Mouse (Mus musculus): ENCODE data around the gene Adar.
A peak's percentile ranks its signal among the peaks of the same experiment; 100 is the strongest.

The Adar gene

DNA sequence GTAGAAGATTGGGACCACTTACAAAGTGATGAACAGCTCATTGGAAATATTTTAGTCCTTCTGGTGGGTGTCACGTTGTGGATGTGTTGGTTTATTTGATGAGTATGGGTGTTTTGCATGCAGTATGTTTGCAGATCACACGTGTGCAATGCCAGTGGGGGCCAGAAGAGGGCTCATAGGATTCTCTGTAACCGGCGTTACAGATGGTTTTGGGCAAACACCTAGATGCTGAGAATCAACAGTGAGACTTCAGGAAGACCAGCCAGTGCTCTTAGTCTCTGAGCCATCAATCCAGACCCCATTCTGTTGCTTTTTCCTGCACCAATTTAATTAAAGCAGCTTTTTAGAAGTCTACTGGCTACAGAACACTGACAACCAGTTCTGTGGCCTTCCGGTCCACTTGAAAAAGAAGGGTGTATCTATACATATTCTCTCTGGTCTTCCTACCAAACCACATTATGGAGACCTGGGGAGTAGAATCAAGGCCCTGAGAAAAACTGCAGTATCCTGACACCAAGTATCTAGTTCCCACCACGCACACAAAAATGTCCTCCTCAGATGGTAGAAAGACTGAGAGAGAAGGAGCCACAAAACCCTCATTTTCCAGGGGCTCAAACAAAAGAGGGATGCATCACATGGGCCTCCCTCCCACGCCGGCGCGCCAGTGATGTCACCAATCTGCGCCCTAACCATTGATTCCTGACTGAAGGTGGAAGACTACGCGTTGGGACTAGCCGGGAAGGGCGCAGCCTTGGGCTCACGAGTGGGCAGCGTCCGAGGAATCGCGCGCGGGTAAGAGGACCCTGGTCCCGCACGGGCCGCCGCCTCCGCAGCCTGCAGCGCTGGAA lies at the start of gene Adar:
Gene Adar, plus strand, starts transcription at position 664 of the 848 bp plus-strand sequence.
- DNase-seq (ENCODE audit: low read depth, low spot score), result peak; percentile 77

DNA sequence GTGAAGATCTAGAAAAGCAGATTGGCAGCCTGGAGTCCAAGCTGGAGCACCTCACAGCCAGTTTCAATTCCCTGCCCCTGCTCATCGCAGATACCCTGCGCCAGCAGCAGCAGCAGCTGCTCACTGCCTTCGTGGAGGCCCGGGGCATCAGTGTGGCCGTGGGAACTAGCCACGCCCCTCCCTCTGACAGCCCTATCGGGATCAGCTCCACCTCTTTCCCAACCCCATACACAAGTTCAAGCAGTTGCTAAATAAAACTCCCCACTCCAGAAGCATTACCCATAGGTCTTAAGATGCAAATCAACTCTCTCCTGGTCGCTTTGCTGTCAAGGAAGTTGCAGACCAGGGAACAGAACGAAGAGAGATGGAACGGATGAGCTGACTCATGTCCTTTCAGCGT lies 47.7 kb upstream of the Adar start:
- no peak for DNase-seq (ENCODE audit: low read depth, low spot score)

DNA sequence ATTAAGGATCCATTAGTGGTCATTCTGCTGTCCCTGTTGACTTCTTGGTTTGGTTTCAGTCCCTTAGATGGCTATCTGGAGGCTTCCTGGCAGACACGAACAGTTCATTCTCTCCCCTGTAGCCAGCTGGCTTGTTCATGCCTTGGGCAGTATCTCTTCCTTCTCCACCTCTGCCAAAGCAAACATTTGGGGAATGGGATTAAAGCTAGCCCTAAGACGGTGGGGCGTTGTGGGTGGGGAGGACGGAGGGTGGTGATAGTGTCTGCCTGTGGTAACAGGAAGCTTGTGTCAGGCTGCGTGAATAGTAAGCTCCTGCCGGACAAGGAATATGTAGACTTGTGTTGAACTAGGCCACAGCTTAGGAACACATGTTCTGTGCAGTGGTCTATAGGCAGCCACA lies 43.5 kb upstream of the Adar start:
- DNase-seq (ENCODE audit: low read depth, low spot score), result no peak

DNA sequence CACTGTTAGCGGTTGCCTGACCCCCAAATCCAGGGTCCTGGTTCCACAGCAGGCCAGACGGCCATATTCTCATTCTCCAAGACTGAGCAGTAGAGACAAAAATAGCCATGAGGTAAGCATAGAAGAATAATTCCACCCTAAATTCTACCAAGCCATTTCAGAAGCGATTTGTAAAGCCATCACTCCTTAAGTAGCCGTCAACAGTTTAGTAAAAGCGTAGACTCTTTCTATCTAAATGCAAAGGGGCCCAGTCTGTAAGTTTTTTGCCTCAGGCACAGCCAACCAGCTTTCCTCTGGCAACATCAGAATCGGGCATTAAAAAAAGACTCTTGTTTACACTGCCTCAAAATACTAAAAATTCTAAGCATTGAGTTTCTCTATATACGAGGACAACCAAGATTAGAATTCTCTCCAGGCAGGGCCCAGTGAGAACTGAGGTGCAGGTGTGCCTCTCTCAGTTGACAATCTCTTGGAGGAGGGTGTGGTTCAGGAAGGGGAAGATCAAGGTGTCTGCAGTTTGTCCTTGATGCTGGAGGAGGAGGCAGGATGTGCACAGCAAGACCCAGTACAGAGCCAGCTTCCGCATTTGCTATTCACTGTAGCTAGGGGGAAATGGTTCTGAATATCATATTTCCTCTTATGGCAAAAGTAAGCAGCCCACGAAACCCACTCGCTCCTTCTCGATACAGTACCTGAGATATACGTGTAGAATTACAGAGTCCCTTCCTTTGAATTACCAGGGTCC lies 42.1 kb upstream of the Adar start:
- DNase-seq (ENCODE audit: low read depth, low spot score), result no peak

DNA sequence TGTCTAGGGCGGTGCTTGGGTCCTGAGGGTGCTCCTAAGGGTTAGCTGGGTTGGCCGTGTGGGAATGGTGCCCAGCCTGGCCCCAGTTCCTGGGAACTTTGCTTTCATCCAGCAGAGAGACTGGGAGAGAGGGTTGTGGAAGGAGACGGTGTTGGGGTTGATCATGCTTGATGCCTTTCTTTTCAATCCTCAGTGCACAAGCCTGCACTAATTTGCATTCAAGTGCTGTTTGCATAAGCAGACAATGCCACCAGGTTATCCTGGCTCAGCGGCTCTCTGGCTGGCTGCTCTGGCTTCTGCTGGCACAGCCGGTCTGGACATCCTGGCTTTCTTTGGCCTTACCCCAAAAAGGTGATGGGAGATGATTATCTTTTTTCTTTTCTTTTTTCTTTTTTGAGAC lies 37.2 kb upstream of the Adar start:
- DNase-seq (ENCODE audit: low read depth, low spot score), result no peak

DNA sequence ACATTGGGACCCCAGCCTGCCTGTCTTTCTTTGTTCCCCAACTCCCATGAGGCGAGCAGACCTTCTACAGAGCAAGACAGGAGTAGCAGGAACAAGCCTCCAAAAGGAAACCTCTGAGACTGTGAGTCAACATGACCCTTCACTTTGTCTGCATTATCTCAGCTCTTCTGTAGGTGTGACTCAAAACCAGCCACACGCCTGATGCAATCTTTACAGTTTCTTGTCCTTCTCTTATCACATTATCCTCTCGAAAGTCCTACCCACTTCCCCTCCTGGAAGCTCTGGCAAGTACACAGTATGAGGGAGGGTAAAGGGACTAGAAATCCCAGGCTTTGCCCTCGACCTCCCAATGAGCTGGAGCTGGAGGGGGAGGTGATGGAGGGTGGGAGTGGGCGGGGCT lies 28.8 kb upstream of the Adar start:
- no peak for DNase-seq (ENCODE audit: low read depth, low spot score)

DNA sequence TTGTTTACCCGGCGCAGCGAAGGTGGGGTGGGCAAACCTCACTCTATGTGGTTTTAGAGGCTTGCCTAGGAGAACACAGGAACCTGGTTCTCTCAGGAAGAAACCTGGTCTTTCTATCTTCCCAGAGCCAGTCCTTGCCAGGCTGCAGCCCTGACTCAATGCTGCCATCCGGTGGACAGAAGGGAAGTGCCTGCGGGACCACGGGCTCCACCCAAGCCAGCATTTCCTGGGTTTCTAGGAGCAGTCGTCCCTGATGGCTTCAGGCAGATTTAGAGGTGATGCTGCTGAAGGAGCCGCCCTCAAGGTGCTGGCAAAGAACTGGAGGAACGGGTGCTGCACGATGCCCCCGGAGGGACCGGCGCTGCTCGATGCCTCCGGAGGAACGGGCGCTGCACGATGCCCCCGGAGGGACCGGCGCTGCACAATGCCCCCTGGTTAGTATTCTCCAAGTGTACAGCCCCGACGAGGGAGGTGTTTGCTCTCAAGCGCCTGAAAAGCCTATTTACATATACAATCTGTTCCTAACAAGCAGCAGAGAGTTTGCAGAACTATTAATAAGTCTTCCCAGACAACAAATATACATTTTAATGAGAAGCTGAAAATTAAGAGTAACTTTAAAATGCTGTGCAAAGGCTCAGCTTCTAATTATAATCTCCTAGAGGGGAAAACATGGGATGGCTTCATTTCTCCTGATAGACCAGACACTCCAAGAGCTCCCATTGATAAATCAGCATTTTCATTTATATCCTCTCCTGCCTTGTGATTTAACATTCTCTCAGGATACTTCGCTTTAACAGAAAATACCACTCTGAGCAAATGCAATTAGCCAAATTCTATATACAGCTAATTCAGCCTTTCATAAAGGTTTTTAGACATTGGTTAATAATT lies 25.9 kb upstream of the Adar start:
- peak; percentile 82 for DNase-seq (ENCODE audit: low read depth, low spot score)

DNA sequence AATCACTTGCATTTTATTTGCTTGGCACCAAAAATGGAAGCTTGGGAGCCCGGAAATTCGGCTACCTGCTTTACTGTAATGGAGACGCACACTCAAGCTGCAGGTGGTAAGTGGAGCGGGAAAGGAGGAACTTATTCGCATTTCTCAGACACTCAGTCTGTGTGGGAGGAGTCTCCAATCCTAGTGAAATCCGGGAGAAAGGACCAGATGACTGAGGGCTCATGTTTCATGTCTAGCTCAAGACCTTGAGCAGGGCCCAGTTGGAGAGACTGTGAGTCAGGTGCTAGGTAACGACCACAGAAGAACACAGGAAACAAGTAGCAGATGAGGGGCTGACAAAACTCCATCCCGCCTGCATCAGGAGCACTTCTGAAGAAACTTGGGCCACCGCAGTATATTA lies 23.0 kb upstream of the Adar start:
- peak; percentile 28 for DNase-seq (ENCODE audit: low read depth, low spot score)

DNA sequence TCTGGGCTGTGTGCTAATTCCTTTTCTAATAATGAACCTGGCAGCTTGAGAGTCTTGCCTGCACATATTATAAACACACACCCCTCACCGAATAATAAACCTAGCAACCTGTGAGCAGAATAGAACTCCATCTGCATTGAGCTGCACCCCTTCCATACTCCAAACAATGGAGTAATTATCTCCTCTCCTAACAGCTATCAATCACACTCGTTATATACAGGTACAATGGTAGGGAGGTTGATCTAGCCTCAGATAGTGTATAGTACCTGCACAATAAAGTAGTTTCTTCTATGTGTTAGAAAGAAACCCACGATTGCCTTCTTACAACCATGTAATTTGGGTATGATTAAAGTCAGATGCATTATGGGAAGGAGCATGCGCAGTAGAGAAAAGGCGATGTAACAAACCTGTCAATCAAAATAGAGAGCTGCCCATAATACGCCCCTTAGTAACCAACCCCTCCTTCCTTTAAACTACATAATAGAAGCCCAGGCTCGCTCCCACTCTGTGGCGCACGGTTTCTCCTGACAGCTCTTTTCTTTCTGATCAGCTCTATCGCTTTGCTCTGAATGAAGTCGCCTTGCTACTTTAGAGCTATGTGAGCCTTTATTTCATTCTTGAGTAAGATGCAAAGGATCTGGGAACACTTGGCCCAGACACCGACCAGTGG lies 18.5 kb upstream of the Adar start:
- DNase-seq (ENCODE audit: low read depth, low spot score), result no peak

DNA sequence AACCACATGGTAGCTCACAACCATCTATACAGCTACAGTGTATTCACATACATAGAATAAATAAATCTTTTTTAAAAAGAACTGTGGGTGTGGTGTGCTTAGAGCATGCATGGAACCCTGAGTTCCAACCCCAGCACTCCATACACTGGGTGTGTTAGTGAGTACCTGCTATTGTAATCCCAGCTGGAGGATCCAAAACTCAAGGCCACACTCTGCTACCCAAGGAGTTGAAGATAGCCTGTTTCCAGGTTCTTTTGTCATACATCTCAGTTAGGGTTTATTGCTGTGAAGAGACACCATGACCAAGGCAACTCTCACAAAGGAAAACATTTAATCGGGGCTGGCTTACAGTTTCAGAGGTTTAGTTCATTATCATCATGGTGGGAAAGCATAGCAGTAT lies 15.9 kb upstream of the Adar start:
- DNase-seq (ENCODE audit: low read depth, low spot score), result no peak

DNA sequence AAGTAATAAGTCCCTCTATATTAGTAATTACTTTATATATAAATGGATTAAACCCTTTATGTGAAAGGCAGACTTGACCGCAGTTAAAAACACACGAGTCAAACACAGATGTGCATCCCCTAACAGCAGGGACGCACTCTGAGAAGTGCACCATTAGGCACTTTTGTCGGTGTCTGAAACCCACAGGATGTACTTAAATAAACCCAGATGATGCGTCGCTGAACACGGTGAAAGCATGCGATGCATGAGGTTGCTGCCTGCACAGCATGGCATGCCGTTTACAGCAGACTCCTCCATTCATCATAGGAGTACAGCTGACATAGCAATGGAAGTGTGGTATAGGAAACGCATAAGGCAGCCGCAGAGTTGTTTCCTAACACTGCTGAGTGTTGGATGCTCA lies 14.4 kb upstream of the Adar start:
- DNase-seq (ENCODE audit: low read depth, low spot score), result peak; percentile 63

DNA sequence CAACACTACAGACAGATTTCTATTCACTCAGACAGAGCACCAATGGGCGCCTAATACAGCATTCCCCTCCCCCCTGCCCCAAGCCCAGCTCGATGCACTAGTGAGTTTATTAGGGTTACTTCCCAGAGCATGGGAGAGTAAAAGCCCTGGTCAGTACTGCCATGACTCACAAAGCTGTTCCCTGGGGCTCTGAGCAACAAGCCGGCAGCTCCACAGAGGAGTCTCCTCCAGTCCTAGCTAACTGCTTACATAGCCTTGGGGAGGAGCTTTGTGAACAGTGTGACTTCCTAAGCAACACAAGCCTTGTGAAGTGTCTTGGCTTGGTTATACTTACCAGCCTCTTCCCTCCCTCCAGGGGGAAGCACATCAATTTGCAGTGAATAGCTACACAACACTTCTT lies 11.2 kb upstream of the Adar start:
- DNase-seq (ENCODE audit: low read depth, low spot score), result no peak

DNA sequence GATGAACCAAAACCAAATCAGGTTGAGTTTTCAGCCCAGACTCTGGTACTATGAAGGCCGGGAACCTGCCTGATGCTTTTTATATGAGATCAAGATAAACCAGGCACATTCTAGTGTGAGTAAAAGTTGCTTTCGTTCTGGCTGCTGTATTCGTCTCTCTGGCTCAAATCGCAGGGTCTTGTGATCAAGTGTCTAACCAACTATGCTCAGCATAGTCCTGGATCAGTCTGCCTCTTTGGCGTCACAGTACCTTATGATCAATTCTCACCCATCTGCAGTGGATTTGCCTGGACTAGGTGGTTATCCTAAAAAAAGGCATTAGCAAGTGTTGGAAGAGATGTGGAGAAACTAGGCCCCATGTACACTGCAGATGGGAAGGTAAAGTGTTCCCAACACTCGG lies 10.8 kb upstream of the Adar start:
- no peak for DNase-seq (ENCODE audit: low read depth, low spot score)

DNA sequence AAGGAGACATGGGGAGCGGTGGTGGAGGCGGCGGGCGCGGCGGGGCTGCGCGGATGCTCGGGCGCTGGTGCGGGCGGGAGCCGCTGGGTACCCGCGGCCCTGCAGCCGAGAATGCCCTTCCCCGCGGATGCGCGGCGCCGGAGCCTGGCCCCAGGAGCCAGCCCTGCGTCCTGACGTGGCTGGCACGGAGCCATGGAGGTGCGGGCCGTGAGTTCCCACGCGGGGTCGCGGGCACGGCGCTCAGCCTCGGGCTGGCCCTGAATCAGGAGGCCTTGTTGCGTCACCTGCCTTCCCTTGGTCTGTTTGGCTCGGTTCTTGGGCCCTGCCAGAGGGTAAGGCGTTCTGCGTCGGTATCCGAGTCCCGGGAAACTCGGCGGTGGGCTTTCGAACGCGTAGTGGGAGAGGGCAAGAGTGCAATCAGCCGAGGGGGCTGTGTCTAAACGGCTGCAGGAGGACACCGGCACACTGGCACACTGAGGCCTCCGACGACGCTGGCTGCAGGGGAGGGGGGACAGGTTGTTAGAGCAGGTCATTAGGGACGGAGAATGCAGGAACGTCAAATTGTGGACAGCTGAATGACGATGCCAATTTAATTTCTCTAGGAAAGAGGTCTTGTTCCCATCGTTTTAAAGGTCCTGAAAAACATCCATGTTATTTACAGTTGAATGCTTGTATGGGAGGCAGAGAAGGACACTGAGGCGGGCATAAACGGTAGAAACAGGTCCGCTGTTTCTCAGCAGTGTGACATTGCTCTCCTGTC lies 565 bp downstream of the Adar start:
- DNase-seq (ENCODE audit: low read depth, low spot score), result peak; percentile 20

DNA sequence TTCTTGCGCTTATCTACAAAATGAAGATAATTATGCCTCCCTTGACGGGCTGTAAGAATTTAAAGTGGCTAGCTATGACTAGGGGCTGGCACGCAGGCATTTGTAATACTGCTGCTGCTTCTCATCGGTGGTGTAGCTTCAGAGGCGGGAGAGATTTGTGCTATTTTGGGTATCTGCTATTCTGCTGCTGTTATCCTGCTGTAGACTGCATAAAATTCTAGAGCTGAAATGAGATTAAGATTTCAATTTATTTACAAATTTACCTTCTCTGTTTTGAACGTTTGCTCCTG lies 1.1 kb downstream of the Adar start:
- DNase-seq (ENCODE audit: low read depth, low spot score), result no peak

DNA sequence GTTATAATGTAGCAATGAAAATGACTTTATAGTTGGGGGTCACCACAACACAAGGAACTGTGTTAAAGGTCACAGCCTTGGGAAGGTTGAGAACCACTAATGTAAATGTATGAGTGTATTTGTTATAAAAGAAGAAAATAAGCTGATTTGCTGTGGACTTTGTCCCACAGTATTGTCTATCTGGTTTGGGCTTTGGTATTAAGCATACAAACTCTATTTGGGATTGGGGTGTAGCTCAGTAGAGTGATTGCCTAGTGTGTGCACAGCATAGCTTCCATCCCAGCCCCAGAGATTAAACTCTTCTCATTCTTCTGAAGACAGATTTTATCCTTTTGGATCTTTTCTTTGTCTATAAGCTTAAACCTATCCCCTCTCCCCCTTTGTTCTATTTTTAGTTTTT lies 7.2 kb downstream of the Adar start:
- no peak for DNase-seq (ENCODE audit: low read depth, low spot score)

DNA sequence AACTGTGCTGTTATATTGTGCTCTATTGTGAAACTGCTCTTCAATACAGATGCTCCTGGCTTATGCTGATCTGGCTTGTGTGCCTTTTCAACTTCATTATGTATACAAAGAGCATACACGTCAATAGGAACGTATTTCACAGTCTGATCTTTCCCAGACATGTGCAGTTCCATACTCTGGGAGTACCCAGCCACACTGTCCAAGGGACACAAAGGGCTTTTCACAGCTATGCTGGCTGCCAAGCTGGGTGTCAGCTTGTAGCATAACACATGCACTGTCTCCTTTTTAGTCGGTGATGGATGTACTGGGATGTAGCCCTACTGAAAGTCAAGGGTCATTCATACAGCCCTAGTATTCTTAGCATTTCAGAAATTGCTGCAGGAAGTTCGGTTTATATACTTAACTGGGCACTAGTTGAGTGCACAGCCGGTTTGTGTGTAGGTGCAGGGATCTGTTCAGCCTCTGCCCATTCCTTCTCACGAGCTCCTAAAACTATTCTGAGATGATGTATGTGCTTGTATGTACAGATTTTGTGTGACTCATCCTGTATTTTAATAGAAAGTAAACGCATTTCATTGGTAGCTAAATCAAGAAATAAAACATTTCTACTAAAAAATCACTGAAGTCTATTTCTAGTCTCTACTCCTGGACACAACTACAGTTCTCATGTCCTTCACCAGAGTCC lies 8.7 kb downstream of the Adar start:
- no peak for DNase-seq (ENCODE audit: low read depth, low spot score)

DNA sequence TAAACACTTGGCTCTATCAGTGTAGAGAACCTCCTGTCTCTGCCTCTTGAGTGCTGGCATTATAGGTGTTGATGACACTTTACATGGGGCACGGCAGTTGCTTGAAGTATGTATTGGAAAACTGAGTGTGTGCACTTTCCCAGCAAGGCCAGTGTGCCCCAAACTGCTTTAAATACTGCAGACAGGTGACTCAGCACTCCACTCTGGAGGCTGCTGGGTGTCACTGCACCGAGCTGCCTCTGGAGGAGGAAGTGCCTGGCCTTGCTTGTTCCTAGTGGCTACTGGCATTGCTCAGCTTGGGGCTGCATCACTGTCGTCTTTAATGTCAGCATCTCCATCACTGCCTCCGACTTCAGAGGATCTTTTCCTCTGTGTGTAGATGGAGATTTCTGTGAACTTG lies 12.2 kb downstream of the Adar start:
- DNase-seq (ENCODE audit: low read depth, low spot score), result peak; percentile 36

DNA sequence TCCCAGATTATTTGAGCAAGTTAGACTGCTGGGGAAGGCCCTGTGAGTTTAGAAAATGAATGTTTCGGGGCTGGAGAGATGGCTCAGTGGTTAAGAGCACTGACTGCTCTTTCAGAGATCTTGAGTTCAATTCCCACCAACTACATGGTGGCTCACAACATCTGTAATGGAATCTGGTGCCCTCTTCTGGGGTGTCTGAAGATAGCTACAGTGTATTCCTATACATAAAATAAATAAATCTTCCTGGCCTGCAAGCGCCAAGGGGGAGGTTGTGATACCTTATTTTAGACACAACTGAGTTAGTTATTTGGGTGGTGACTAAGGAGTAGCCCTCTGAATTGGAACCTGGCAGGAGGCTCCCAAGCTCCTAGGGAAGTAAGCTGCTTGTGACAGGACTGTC lies 14.0 kb downstream of the Adar start:
- DNase-seq (ENCODE audit: low read depth, low spot score), result no peak

Data from forelimb bud, embryonic 11.5 days (tissue).